Mouse (Mus musculus): ENCODE measurements around the gene Lnx2.

GRCm38 (mm10) chr5:146994973-146995372 lies 81.4 kb downstream of the Lnx2 start:
- TF ChIP-seq EP300 (IDR thresholded peaks at IDR 0.05; ENCODE audit: low read length): no peak
- no peak for TF ChIP-seq KAT2A (IDR thresholded peaks at IDR 0.05; ENCODE audit: insufficient replicate concordance, low read length)
- no peak for TF ChIP-seq E2F4 (IDR thresholded peaks at IDR 0.05; ENCODE audit: insufficient replicate concordance, low read depth, low read length)
- TF ChIP-seq JUND (conservative IDR thresholded peaks at IDR 0.05; ENCODE audit: low read depth, low read length): no peak
- no peak for TF ChIP-seq ZC3H11A (IDR thresholded peaks at IDR 0.05; ENCODE audit: low read depth, low read length)
- no peak for TF ChIP-seq HCFC1 (IDR thresholded peaks at IDR 0.05; ENCODE audit: low read depth, low read length)
- no peak for TF ChIP-seq POLR2A (IDR thresholded peaks at IDR 0.05; ENCODE audit: low read depth, low read length)
- TF ChIP-seq USF1 (IDR thresholded peaks at IDR 0.05; ENCODE audit: low read depth, low read length): no peak
- no peak for TF ChIP-seq CTCF (conservative IDR thresholded peaks at IDR 0.05 in 1 of 2, IDR thresholded peaks at IDR 0.05 in 1 of 2; ENCODE audit: low read depth in 2 of 2, low read length in 2 of 2)
- no peak for TF ChIP-seq BHLHE40 (IDR thresholded peaks at IDR 0.05; ENCODE audit: low read depth, low read length)
- TF ChIP-seq MEF2A (IDR thresholded peaks at IDR 0.05; ENCODE audit: borderline replicate concordance, low read depth, low read length): no peak
- no peak for TF ChIP-seq MAX (IDR thresholded peaks at IDR 0.05; ENCODE audit: low read length)
- no peak for TF ChIP-seq ZNF384 (IDR thresholded peaks at IDR 0.05; ENCODE audit: low read depth, low read length)
- TF ChIP-seq ZMIZ1 (IDR thresholded peaks at IDR 0.05; ENCODE audit: low read depth, low read length): no peak
